Mouse (Mus musculus) hindbrain, embryonic 15.5 days (tissue): ENCODE data around the gene Igsf8. TPM values are rescaled to one million over a fixed set of nuclear protein-coding genes. Genes with fewer than 3 reads are reported as not detected.

Experiments used
- ATAC-seq: fragments of 200-750 bp; cut with Nextera tagmentation; 2 replicates; pipeline ENCODE4 v1.8.0; 2017; ENCODE audit warnings: low read depth, moderate number of reproducible peaks, moderate TSS enrichment; ENCODE audit not compliant: low FRiP score
- H3K27ac ChIP-seq: fragments of 300-500 bp; sonication (generic); replicated peaks from 2 replicates; pipeline ENCODE4 v1.5.1; 2015; ENCODE audit warnings: mild to moderate bottlenecking, inconsistent platforms
- H3K27me3 ChIP-seq: fragments of 300-500 bp; sonication (generic); 2 replicates; pipeline ENCODE4 v1.6.1; 2015; ENCODE audit warnings: control low read depth, inconsistent platforms
- H3K36me3 ChIP-seq: fragments of 300-500 bp; sonication (generic); 2 replicates; pipeline ENCODE4 v1.6.1; 2015; ENCODE audit warnings: control low read depth, inconsistent platforms
- H3K4me1 ChIP-seq: fragments of 300-500 bp; sonication (generic); replicated peaks from 2 replicates; pipeline ENCODE4 v1.6.1; 2015; ENCODE audit warnings: control low read depth, inconsistent platforms
- H3K4me2 ChIP-seq: fragments of 300-500 bp; sonication (generic); 2 replicates; pipeline ENCODE4 v1.6.1; 2015; ENCODE audit warnings: moderate library complexity, mild to moderate bottlenecking, inconsistent platforms
- H3K4me3 ChIP-seq: fragments of 300-500 bp; sonication (generic); 2 replicates; pipeline ENCODE4 v1.5.1; 2015; ENCODE audit warnings: mild to moderate bottlenecking, inconsistent platforms
- H3K9ac ChIP-seq: fragments of 300-500 bp; sonication (generic); 2 replicates; pipeline ENCODE4 v1.6.1; 2015; ENCODE audit warnings: inconsistent platforms
- H3K9me3 ChIP-seq: fragments of 300-500 bp; sonication (generic); 2 replicates; pipeline ENCODE4 v1.6.1; 2016; ENCODE audit warnings: control low read depth, inconsistent platforms
- WGBS: fragments of 180-500 bp; shearing (Covaris S2); methylation state at CpG from one replicate; pipeline ENCODE4 v1.1.7; 2015; 5-methylcytosine and 5-hydroxymethylcytosine counted together
- polyA plus RNA-seq: library from polyadenylated mRNA; unstranded; fragments of >200 nt; fragmentation: Nextera tagmentation; extraction: Ambion mirVana; gene quantifications from 2 replicates; pipeline ENCODE4 v1.2.1, GENCODE M21; 2015

Igsf8 gene
- polyA plus RNA-seq, 1 experiment from 2014 or later: 79.0 TPM

- H3K27ac ChIP-seq: peak overlapping the region; percentile 81
- 77% methylated on average over 6 of the region's 6 CpGs for WGBS
- H3K9ac ChIP-seq: peak overlapping the region; percentile 41
- peaks cover 30% of the 10 kb centered on the region for H3K4me1 ChIP-seq
- H3K4me2 ChIP-seq: peak overlapping the region; percentile 44
- no peak for ATAC-seq
- H3K4me3 ChIP-seq: peak overlapping the region; percentile 25
- no peaks in the 10 kb centered on the region for H3K27me3 ChIP-seq
- no peaks in the 10 kb centered on the region for H3K36me3 ChIP-seq
- no peaks in the 10 kb centered on the region for H3K9me3 ChIP-seq
Observed at GRCm38 (mm10) chr1:172296816-172297510, 35.5 kb downstream of the Igsf8 start.

DNA sequence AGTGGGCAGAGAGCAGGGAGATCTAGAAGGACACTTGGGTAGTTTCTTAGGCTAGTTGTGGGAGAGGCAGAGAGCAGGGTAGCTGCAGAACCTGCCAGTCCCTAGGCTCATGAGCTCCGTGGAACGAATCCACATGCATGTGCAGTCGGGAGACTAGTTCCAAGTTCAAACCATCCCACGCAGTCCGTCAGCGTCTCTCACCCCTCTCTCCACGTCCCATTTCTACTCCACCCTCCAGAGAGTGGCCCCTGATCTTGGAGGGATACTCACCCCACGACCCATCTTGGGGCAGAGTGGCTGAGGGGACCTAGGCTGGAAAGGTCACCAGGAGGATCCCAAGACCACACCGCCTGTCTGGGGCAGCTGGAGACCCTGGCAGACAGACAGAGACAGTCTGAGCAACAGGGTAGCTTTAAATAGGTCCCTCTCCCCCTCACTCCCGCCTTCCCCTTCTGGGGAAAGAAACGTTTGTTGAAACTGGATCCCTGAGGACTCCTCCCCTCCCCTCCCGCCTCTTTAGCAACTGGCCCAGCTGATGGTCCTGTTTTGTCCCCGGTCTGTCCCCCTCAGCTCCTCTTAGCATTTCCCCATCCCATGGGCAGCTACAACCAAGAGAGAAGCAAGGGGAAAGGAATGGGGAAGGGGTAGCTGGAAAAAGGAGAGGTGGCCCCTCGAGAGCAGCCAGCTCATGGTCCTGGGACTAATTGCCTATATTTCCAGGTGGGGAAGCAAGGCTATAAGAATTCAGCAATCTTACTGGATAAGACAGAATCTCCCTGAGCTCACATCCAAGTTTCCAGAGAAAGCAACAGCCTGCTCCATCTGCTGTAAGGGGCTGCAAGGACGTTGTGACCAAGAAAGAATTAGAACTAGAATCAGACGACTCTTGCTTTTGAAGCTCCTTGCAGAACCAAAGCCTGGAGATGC, 36.4 kb downstream of the Igsf8 start, which contains the start of gene Atp1a2:
TSS of gene Atp1a2 (minus strand) at position 454 of the 927 bp plus-strand sequence.
- Histone ChIP-seq H3K27me3 (no peaks in the 10 kb centered on the region), H3K4me2 (peak within 1 kb of the TSS; percentile 44), H3K9ac (peak within 1 kb of the TSS; percentile 41), H3K9me3 (no peaks in the 10 kb centered on the region), H3K27ac (peak within 1 kb of the TSS; percentile 81), H3K36me3 (no peaks in the 10 kb centered on the region), H3K4me3 (peak within 1 kb of the TSS; percentile 25), H3K4me1 (peaks cover 37% of the 10 kb centered on the region)
- 9% methylated on average over 16 of the region's 16 CpGs for WGBS
- ATAC-seq: peak; percentile 42

DNA sequence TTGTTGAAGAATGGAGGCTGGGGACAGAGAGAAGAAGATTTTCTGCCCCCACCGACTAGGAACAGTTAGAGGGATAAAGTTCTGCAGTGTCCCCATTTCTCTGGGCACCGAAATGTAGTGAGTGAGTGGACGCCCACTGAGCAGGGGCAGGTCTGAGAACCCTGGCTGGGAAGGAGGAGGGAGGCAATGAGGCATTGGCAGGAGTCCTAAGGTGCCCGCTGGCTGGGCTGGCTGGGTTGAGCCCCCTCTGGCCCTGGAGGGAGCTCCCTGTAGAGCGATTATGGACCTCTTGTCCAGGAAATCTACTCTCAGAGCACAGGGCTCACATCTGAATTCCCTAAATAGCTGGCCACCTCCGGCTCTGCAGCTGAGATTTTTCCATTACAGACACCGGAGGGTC, 38.1 kb downstream of the Igsf8 start:
- H3K4me2 ChIP-seq: no peak overlapping the region
- WGBS: 66% methylated on average over 7 of the region's 7 CpGs
- H3K27ac ChIP-seq: 0 out of 2 replicates have a peak overlapping the region, but pooled peaks have one; percentile 52
- no peaks in the 10 kb centered on the region for H3K36me3 ChIP-seq
- peaks cover 31% of the 10 kb centered on the region for H3K4me1 ChIP-seq
- H3K27me3 ChIP-seq: no peaks in the 10 kb centered on the region
- ATAC-seq: no peak
- H3K4me3 ChIP-seq: no peak overlapping the region
- no peak overlapping the region for H3K9ac ChIP-seq
- no peaks in the 10 kb centered on the region for H3K9me3 ChIP-seq

- Histone ChIP-seq H3K27ac (peak overlapping the region; percentile 52; the same call in 1 of the 2 replicates), H3K9ac (no peak overlapping the region), H3K4me3 (no peak overlapping the region), H3K27me3 (no peaks in the 10 kb centered on the region), H3K9me3 (no peaks in the 10 kb centered on the region), H3K36me3 (no peaks in the 10 kb centered on the region), H3K4me2 (no peak overlapping the region), H3K4me1 (peaks cover 27% of the 10 kb centered on the region)
- 61% methylated on average over 5 of the region's 5 CpGs for WGBS
- ATAC-seq: no peak
Observed at GRCm38 (mm10) chr1:172300247-172300646, 38.8 kb downstream of the Igsf8 start.

- Histone ChIP-seq H3K4me3 (no peak overlapping the region), H3K9me3 (no peaks in the 10 kb centered on the region), H3K27ac (peak overlapping the region; percentile 52), H3K27me3 (no peaks in the 10 kb centered on the region), H3K4me1 (peaks cover 27% of the 10 kb centered on the region), H3K9ac (no peak overlapping the region), H3K4me2 (no peak overlapping the region), H3K36me3 (no peaks in the 10 kb centered on the region)
- peak; percentile 71 for ATAC-seq
- 24% methylated on average over 12 of the region's 12 CpGs for WGBS
Observed at GRCm38 (mm10) chr1:172301180-172301579, 39.7 kb downstream of the Igsf8 start.

DNA sequence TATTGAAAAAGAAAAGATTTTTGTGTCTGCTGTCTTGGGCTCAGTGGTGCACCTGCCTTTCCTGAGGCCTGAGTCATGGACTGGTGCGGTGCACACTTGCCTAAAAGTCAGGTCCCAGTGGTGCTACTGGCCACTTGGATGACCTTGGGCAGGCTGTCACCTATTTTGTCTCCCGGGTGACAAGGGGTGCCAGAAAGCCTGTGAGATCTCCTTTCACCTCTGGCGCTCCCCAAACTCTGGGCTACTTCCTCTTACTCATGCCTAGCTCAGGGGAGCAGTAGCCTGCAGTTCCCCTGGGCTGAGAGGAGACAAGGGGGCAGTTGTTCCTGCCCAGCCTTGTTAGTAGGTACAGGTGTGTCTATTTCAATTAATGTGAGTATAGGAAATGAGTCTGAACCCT, 40.9 kb downstream of the Igsf8 start:
- Histone ChIP-seq H3K4me1 (peaks cover 27% of the 10 kb centered on the region), H3K27me3 (no peaks in the 10 kb centered on the region), H3K4me2 (no peak overlapping the region), H3K27ac (0 out of 2 replicates have a peak overlapping the region, but pooled peaks have one; percentile 14), H3K9ac (no peak overlapping the region), H3K4me3 (no peak overlapping the region), H3K9me3 (no peaks in the 10 kb centered on the region), H3K36me3 (no peaks in the 10 kb centered on the region)
- no peak for ATAC-seq
- WGBS: 55% methylated on average over 3 of the region's 3 CpGs

GRCm38 (mm10) chr1:172302851-172303250, 41.4 kb downstream of the Igsf8 start:
- no peaks in the 10 kb centered on the region for H3K27me3 ChIP-seq
- H3K9me3 ChIP-seq: no peaks in the 10 kb centered on the region
- H3K36me3 ChIP-seq: no peaks in the 10 kb centered on the region
- H3K9ac ChIP-seq: no peak overlapping the region
- peaks cover 27% of the 10 kb centered on the region for H3K4me1 ChIP-seq
- WGBS: 16% methylated on average over 6 of the region's 6 CpGs
- H3K4me2 ChIP-seq: no peak overlapping the region
- ATAC-seq: no peak
- no peak overlapping the region for H3K4me3 ChIP-seq
- H3K27ac ChIP-seq: no peak overlapping the region

DNA sequence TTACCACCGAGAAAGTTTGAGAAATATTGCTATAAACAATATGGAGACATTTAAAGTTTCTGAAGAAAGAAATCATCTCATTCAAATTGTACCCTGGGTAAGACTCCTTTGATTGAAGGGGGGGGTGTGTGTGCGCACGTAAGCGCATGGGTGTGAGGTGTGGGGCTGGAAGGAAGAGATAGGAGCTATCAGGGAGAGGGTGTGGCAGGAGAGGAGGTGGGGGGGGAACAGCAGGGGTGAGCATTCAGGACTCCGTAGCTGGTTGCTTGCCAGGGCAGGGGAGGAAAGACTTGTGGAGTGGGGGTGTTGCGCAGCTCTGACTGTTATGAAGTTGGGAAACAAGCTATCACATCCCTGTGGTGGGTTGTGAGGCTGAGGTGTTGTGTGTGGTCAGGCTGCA, 43.0 kb downstream of the Igsf8 start:
- Histone ChIP-seq H3K27me3 (no peaks in the 10 kb centered on the region), H3K4me2 (no peak overlapping the region), H3K4me1 (peaks cover 34% of the 10 kb centered on the region), H3K4me3 (no peak overlapping the region), H3K36me3 (no peaks in the 10 kb centered on the region), H3K9ac (no peak overlapping the region), H3K9me3 (no peaks in the 10 kb centered on the region), H3K27ac (no peak overlapping the region)
- no peak for ATAC-seq
- WGBS: 75% methylated on average over 6 of the region's 6 CpGs

GRCm38 (mm10) chr1:172305153-172305552, 43.7 kb downstream of the Igsf8 start:
- ATAC-seq: no peak
- Histone ChIP-seq H3K9me3 (no peaks in the 10 kb centered on the region), H3K36me3 (no peaks in the 10 kb centered on the region), H3K27ac (no peak overlapping the region), H3K9ac (no peak overlapping the region), H3K4me3 (no peak overlapping the region), H3K4me2 (no peak overlapping the region), H3K4me1 (peaks cover 40% of the 10 kb centered on the region), H3K27me3 (no peaks in the 10 kb centered on the region)
- WGBS: 93% methylated on average over 2 of the region's 2 CpGs

GRCm38 (mm10) chr1:172305635-172306034, 44.2 kb downstream of the Igsf8 start:
- Histone ChIP-seq H3K27ac (no peak overlapping the region), H3K9me3 (no peaks in the 10 kb centered on the region), H3K4me3 (no peak overlapping the region), H3K36me3 (no peaks in the 10 kb centered on the region), H3K4me1 (peaks cover 38% of the 10 kb centered on the region), H3K27me3 (no peaks in the 10 kb centered on the region), H3K4me2 (no peak overlapping the region), H3K9ac (no peak overlapping the region)
- 80% methylated on average over 3 of the region's 3 CpGs for WGBS
- ATAC-seq: no peak

GRCm38 (mm10) chr1:172306196-172306595, 44.8 kb downstream of the Igsf8 start:
- Histone ChIP-seq H3K4me2 (no peak overlapping the region), H3K9ac (no peak overlapping the region), H3K27ac (no peak overlapping the region), H3K4me3 (no peak overlapping the region), H3K27me3 (no peaks in the 10 kb centered on the region), H3K9me3 (no peaks in the 10 kb centered on the region), H3K36me3 (no peaks in the 10 kb centered on the region), H3K4me1 (peaks cover 36% of the 10 kb centered on the region)
- WGBS: 88% methylated on average over 4 of the region's 4 CpGs
- no peak for ATAC-seq

DNA sequence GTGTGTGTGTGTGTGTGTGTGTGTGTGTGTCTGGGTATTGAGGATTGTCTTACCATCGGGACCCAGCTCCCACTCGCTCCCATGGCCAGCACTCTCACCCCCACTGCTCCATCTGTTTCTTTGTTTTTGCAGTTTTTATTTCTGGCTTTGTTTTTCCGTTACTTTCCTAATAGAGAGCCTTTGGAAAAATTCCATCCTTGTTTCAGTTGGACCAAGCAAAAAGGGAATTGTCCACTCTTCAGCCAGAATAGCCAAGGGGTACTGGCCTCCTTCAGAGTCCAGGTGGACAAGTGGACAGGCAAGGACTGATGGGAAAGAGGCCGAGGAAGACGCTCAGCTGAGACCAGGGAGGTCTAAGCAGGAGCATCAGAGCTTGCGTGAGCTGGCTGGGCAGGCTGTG, 45.4 kb downstream of the Igsf8 start:
- no peak for ATAC-seq
- H3K9me3 ChIP-seq: no peaks in the 10 kb centered on the region
- H3K4me2 ChIP-seq: no peak overlapping the region
- peak overlapping the region; percentile 51; the same call in 1 of the 2 replicates for H3K27ac ChIP-seq
- peaks cover 32% of the 10 kb centered on the region for H3K4me1 ChIP-seq
- H3K4me3 ChIP-seq: no peak overlapping the region
- H3K9ac ChIP-seq: no peak overlapping the region
- H3K36me3 ChIP-seq: no peaks in the 10 kb centered on the region
- no peaks in the 10 kb centered on the region for H3K27me3 ChIP-seq
- 66% methylated on average over 6 of the region's 6 CpGs for WGBS
